Mouse (Mus musculus) liver, embryonic 12.5 days (tissue): ENCODE results near the gene Ube2n. TPM values are rescaled to one million over a fixed set of nuclear protein-coding genes. Genes with fewer than 3 reads are reported as not detected.

Experiments used
- ATAC-seq: fragments of 200-750 bp; cut with Nextera tagmentation; 2 replicates; pipeline ENCODE4 v1.8.0; 2017; ENCODE audit warnings: moderate number of reproducible peaks, mild to moderate bottlenecking, moderate library complexity
- H3K27ac ChIP-seq: fragments of 300-500 bp; sonication (generic); 2 replicates; pipeline ENCODE4 v1.5.1; 2016; ENCODE audit warnings: mild to moderate bottlenecking
- H3K27me3 ChIP-seq: fragments of 300-500 bp; sonication (generic); replicated peaks from 2 replicates; pipeline ENCODE4 v1.6.1; 2016; ENCODE audit warnings: mild to moderate bottlenecking, moderate library complexity
- H3K36me3 ChIP-seq: fragments of 300-500 bp; sonication (generic); 2 replicates; pipeline ENCODE4 v1.6.1; 2016; ENCODE audit warnings: mild to moderate bottlenecking, moderate library complexity
- H3K4me1 ChIP-seq: fragments of 300-500 bp; sonication (generic); 2 replicates; pipeline ENCODE4 v1.6.1; 2016
- H3K4me2 ChIP-seq: fragments of 300-500 bp; sonication (generic); 2 replicates; pipeline ENCODE4 v1.6.1; 2016; ENCODE audit warnings: mild to moderate bottlenecking, moderate library complexity
- H3K4me3 ChIP-seq: fragments of 300-500 bp; sonication (generic); 2 replicates; pipeline ENCODE4 v1.5.1; 2016; ENCODE audit warnings: mild to moderate bottlenecking, moderate library complexity
- H3K9ac ChIP-seq: fragments of 300-500 bp; sonication (generic); 2 replicates; pipeline ENCODE4 v1.6.1; 2016; ENCODE audit warnings: mild to moderate bottlenecking, moderate library complexity
- H3K9me3 ChIP-seq: fragments of 300-500 bp; sonication (generic); replicated peaks from 2 replicates; pipeline ENCODE4 v1.6.1; 2016; ENCODE audit warnings: mild to moderate bottlenecking, moderate library complexity
- WGBS: fragments of 180-500 bp; shearing (Covaris S2); methylation state at CpG from one replicate; pipeline ENCODE4 v1.1.7; 2016; ENCODE audit not compliant: insufficient replicate concordance; 5-methylcytosine and 5-hydroxymethylcytosine counted together
- microRNA-seq: library from miRNA; unstranded; fragments of <30 nt; microRNA quantifications from one replicate; pipeline ENCODE4, GENCODE M21; 2017
- polyA plus RNA-seq: library from polyadenylated mRNA; unstranded; fragments of >200 nt; fragmentation: Nextera tagmentation; extraction: Ambion mirVana; gene quantifications from 2 replicates; pipeline ENCODE4 v1.2.1, GENCODE M21; 2016

The Ube2n gene
- polyA plus RNA-seq, 1 experiment from 2014 or later: 193 TPM

- H3K4me2 ChIP-seq: peak overlapping the region; percentile 12; the same call in 1 of the 2 replicates
- WGBS: 44% methylated on average over 14 of the region's 14 CpGs
- H3K4me1 ChIP-seq: peaks cover 19% of the 10 kb centered on the region
- H3K9me3 ChIP-seq: no peaks in the 10 kb centered on the region
- H3K36me3 ChIP-seq: no peaks in the 10 kb centered on the region
- no peak overlapping the region for H3K9ac ChIP-seq
- no peak for ATAC-seq
- H3K27ac ChIP-seq: no peak overlapping the region
- no peaks in the 10 kb centered on the region; the same call in 1 of the 2 replicates for H3K27me3 ChIP-seq
- no peak overlapping the region for H3K4me3 ChIP-seq
These were observed 62.1 kb downstream of the Ube2n start for GRCm38 (mm10) chr10:95576876-95577566.

GRCm38 (mm10) chr10:95577567-95577950 is 62.6 kb downstream of the Ube2n start:
- H3K27me3 ChIP-seq: no peaks in the 10 kb centered on the region; the same call in 1 of the 2 replicates
- H3K4me2 ChIP-seq: no peak overlapping the region
- no peak overlapping the region for H3K27ac ChIP-seq
- no peaks in the 10 kb centered on the region for H3K9me3 ChIP-seq
- WGBS: 48% methylated on average over 4 of the region's 4 CpGs
- ATAC-seq: no peak
- no peak overlapping the region for H3K9ac ChIP-seq
- H3K4me3 ChIP-seq: no peak overlapping the region
- H3K4me1 ChIP-seq: peaks cover 19% of the 10 kb centered on the region
- H3K36me3 ChIP-seq: no peaks in the 10 kb centered on the region

- H3K9ac ChIP-seq: no peak overlapping the region
- ATAC-seq: no peak
- no peak overlapping the region for H3K4me2 ChIP-seq
- H3K4me3 ChIP-seq: no peak overlapping the region
- no peaks in the 10 kb centered on the region for H3K4me1 ChIP-seq
- H3K9me3 ChIP-seq: no peaks in the 10 kb centered on the region
- no peaks in the 10 kb centered on the region for H3K27me3 ChIP-seq
- H3K36me3 ChIP-seq: no peaks in the 10 kb centered on the region
- 75% methylated on average over 6 of the region's 6 CpGs for WGBS
- H3K27ac ChIP-seq: no peak overlapping the region
These were observed 70.6 kb downstream of the Ube2n start for GRCm38 (mm10) chr10:95585554-95585953.

DNA sequence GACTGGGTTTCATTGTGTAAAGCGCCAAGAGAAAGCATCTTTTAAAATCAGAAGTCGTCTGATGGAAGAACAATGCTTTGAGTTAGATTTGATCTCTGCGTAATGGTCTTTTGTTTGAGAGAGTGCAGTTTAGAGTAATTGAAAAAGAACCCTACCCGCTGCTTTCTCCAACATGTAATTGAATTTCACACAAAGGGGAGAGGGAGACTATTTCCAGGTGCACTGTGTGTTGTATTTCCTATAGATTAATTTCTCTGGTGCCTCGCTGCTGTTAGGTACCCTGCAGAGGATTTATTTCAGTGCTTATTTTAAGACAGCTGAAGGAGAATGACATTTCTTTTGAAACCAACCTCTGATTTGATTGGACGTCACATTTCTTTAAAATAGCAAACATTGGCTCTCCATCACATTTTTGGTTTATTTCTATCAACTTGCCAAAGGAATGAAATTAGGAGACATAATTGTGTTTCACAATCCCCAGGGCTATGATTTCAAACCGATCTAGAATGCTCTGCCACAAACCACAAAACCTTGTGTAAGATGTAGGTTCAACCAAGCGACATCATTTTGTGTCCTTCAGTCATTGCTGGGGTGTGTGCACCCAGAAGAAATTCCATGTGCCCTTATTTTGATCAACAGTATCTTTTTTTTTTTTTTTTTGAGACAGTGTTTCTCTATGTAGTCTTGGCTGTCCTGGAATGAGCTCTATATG is 72.7 kb downstream of the Ube2n start:
- Histone ChIP-seq H3K36me3 (no peaks in the 10 kb centered on the region), H3K9me3 (no peaks in the 10 kb centered on the region), H3K9ac (no peak overlapping the region), H3K4me1 (no peaks in the 10 kb centered on the region), H3K27me3 (no peaks in the 10 kb centered on the region; the same call in 1 of the 2 replicates), H3K4me3 (no peak overlapping the region), H3K4me2 (no peak overlapping the region), H3K27ac (no peak overlapping the region)
- WGBS: 64% methylated on average over 8 of the region's 8 CpGs
- no peak for ATAC-seq

DNA sequence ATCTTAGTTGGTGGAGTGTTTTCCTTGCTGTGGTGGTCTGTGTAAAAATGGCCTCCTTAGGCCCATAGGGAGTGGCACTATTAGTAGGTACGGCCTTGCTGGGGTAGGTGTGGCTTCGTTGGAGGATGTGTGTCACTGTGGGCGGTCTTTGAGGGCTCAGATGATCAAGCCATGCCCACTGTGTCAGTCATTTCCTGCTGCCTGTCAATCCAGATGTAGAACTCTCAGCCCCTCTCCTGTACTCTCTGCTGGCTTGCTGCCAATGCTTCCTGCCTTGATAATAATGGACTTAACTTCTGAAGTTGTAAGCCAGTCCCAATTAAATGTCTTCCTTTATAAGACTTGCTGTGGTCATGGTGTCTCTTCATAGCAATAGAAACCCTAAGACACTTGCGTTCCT is 74.3 kb downstream of the Ube2n start:
- no peak for ATAC-seq
- Histone ChIP-seq H3K9ac (no peak overlapping the region), H3K36me3 (no peaks in the 10 kb centered on the region), H3K27me3 (peaks cover 3% of the 10 kb centered on the region; the same call in 1 of the 2 replicates), H3K4me1 (peaks cover 4% of the 10 kb centered on the region; the same call in 1 of the 2 replicates), H3K27ac (no peak overlapping the region), H3K4me2 (no peak overlapping the region), H3K4me3 (no peak overlapping the region), H3K9me3 (no peaks in the 10 kb centered on the region)
- WGBS: 75% methylated on average over 4 of the region's 4 CpGs

DNA sequence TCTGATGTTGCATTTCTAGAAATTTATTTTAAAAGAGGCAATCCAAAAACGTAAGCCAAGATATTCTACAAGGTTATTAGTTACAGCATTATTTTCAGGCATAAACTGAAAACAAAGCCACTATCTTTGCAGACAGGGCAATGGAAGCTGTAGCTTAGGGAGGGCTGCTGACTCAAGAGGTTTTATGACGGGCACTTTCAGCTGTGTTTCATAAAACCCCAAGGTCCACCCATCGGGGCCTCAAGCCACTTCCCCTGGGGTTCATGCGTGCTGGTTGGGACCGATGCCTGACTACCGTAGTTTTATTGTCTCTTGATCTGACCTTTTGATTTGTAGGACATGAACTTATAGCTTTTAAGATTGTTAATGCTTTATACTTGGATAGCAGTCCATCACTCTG is 75.3 kb downstream of the Ube2n start:
- ATAC-seq: no peak
- Histone ChIP-seq H3K4me3 (no peak overlapping the region), H3K4me1 (peaks cover 11% of the 10 kb centered on the region), H3K4me2 (no peak overlapping the region), H3K9ac (no peak overlapping the region), H3K27ac (no peak overlapping the region), H3K27me3 (peaks cover 7% of the 10 kb centered on the region; the same call in 1 of the 2 replicates), H3K36me3 (no peaks in the 10 kb centered on the region), H3K9me3 (no peaks in the 10 kb centered on the region)
- WGBS: 62% methylated on average over 6 of the region's 6 CpGs

GRCm38 (mm10) chr10:95591257-95591656 is 76.3 kb downstream of the Ube2n start:
- WGBS: 76% methylated on average over 4 of the region's 4 CpGs
- no peak overlapping the region for H3K4me3 ChIP-seq
- no peak overlapping the region for H3K4me2 ChIP-seq
- peaks cover 7% of the 10 kb centered on the region; the same call in 1 of the 2 replicates for H3K27me3 ChIP-seq
- H3K36me3 ChIP-seq: no peaks in the 10 kb centered on the region
- no peaks in the 10 kb centered on the region for H3K9me3 ChIP-seq
- no peak overlapping the region for H3K9ac ChIP-seq
- peaks cover 19% of the 10 kb centered on the region for H3K4me1 ChIP-seq
- H3K27ac ChIP-seq: no peak overlapping the region
- ATAC-seq: no peak

DNA sequence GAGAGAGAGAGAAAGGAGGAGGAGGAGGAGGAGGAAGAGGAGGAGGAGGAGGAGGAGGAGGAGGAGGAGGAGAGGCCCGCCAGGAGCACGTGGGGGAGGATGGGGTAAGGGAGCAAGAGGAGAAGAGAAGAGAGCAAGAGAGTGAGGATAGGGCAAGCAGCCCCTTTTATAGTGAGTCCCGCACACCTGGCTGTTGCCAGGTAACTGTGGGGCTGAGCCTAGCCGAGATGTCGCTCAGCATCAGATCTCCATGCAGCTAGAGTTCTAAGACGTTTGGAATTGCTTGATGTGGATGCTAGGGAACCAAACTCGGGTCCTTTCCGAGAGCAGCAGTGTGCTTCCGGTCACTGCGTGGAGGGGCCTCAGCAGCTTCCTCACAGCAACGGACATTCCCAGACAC is 79.5 kb downstream of the Ube2n start:
- Histone ChIP-seq H3K4me3 (no peak overlapping the region), H3K36me3 (no peaks in the 10 kb centered on the region), H3K9me3 (no peaks in the 10 kb centered on the region), H3K27me3 (peaks cover 7% of the 10 kb centered on the region; the same call in 1 of the 2 replicates), H3K4me2 (no peak overlapping the region), H3K4me1 (peaks cover 32% of the 10 kb centered on the region), H3K27ac (no peak overlapping the region), H3K9ac (no peak overlapping the region)
- no peak for ATAC-seq
- 42% methylated on average over 10 of the region's 11 CpGs for WGBS

Small RNAs within 50 kb of the gene (microRNA-seq; reads per million reads assigned to microRNA genes)
- 51.7 reads per million, percentile 42 among the genes with 10 or more reads in this experiment for gene Mir3058

Other genes with a start within 250 kb of the Ube2n start
- gene Cradd, start 191.0 kb upstream of the Ube2n start, polyA plus RNA-seq: 5.0 and 5.1 TPM in 2 replicates
- 10.1 and 14.1 TPM in 2 replicates for gene Socs2, start 98.0 kb upstream of the Ube2n start, polyA plus RNA-seq
- 248 and 264 TPM in 2 replicates for gene Mrpl42, start 13.2 kb upstream of the Ube2n start, polyA plus RNA-seq
- gene Nudt4, start 49.0 kb downstream of the Ube2n start, polyA plus RNA-seq: 130 and 134 TPM in 2 replicates
- gene Anapc15-ps, start 158.3 kb downstream of the Ube2n start, polyA plus RNA-seq: not detected in 2 replicates